ENCODE assay signal across 24 mouse cellular contexts in genomic region chr3:85521311-85521907, GRCm38 (mm10). TPM values are rescaled to one million over a fixed set of nuclear protein-coding genes. Genes with fewer than 3 reads are reported as not detected.
DNase-seq lines count a peak whose midpoint lies in the region; ATAC-seq lines count a peak whose summit lies in the region.
"Had no signal": no experiment of that assay in that cellular context is flagged by ENCODE, and none has a peak within 500 bp of the region (broad histone marks: within the 10 kb centered on the region; RNA-seq: fewer than 3 reads in every experiment).

No protein-coding gene starts in this region.

- no peak for ATAC-seq in kidney, embryonic 16.5 days (ENCODE audit: low FRiP score, low TSS enrichment)
- ATAC-seq: forebrain, embryonic 16.5 days; intestine, postnatal 0 days; liver, embryonic 12.5 days had no signal

- no peak overlapping the region for H3K4me3 ChIP-seq in forebrain, embryonic 10.5 days
- no peak overlapping the region for H3K4me3 ChIP-seq in kidney, embryonic 16.5 days (ENCODE audit: low read length)
- H3K4me3 ChIP-seq: hindbrain, embryonic 15.5 days; kidney, embryonic 15.5 days; limb, embryonic 12.5 days; liver, embryonic 12.5 days had no signal

- peaks cover 3% of the 10 kb centered on the region; the same call in 1 of the 2 replicates for H3K4me1 ChIP-seq in forebrain, embryonic 10.5 days
- H3K4me1 ChIP-seq in kidney, embryonic 16.5 days (ENCODE audit: insufficient read depth, low read length), result peaks cover 6% of the 10 kb centered on the region; the same call in 1 of the 2 replicates
- H3K4me1 ChIP-seq: liver, embryonic 12.5 days had no signal

- intact Hi-C loops in left cerebral cortex, postnatal 4 days (cut with DNase I), result no loop called here
- intact Hi-C loops in left cerebral cortex, postnatal 25 days (cut with DNase I), result loop anchor here (1.0 to 5.0 kb wide), 10 partner anchors 9 to 497 kb away; no protein-coding TSS in a partner anchor

- H3K27me3 ChIP-seq in forebrain, embryonic 10.5 days (ENCODE audit: poor library complexity, severe bottlenecking), result no peaks in the 10 kb centered on the region
- no peaks in the 10 kb centered on the region for H3K27me3 ChIP-seq in kidney, embryonic 16.5 days (ENCODE audit: insufficient read depth, low read length)
- H3K27me3 ChIP-seq: hindbrain, embryonic 15.5 days; kidney, embryonic 15.5 days; limb, embryonic 12.5 days; liver, embryonic 12.5 days had no signal

- no peak overlapping the region for H3K9ac ChIP-seq in kidney, embryonic 16.5 days (replicated peaks; ENCODE audit: low read length)
- H3K9ac ChIP-seq: hindbrain, embryonic 15.5 days; kidney, embryonic 15.5 days; limb, embryonic 12.5 days; liver, embryonic 12.5 days had no signal

- no peak overlapping the region for H3K4me2 ChIP-seq in kidney, embryonic 16.5 days (replicated peaks; ENCODE audit: low read depth, low read length)
- H3K4me2 ChIP-seq: hindbrain, embryonic 15.5 days; kidney, embryonic 15.5 days; limb, embryonic 12.5 days; liver, embryonic 12.5 days had no signal

- WGBS in forebrain, embryonic 10.5 days, result 96% methylated on average over 1 of the region's 1 CpGs
- WGBS in kidney, embryonic 16.5 days, result 94% methylated on average over 1 of the region's 1 CpGs

- no peaks in the 10 kb centered on the region for H3K36me3 ChIP-seq in forebrain, embryonic 10.5 days (replicated peaks)
- H3K36me3 ChIP-seq in kidney, embryonic 16.5 days (ENCODE audit: insufficient read depth, low read length), result no peaks in the 10 kb centered on the region
- H3K36me3 ChIP-seq: hindbrain, embryonic 15.5 days; kidney, embryonic 15.5 days; limb, embryonic 12.5 days; liver, embryonic 12.5 days had no signal

- no peaks in the 10 kb centered on the region for H3K9me3 ChIP-seq in forebrain, embryonic 10.5 days
- H3K9me3 ChIP-seq in kidney, embryonic 16.5 days (ENCODE audit: low read length), result no peaks in the 10 kb centered on the region
- H3K9me3 ChIP-seq: hindbrain, embryonic 15.5 days; kidney, embryonic 15.5 days; limb, embryonic 12.5 days; liver, embryonic 12.5 days had no signal

- peak; percentile 81 for DNase-seq in left cerebral cortex, adult 11 months (ENCODE audit: low spot score)
- DNase-seq in left cerebral cortex, postnatal 4 days, result no peak
- peak; percentile 39 to 83 for DNase-seq in frontal cortex, postnatal 36 days (ENCODE audit: low spot score in 2 of 2)
- DNase-seq in left cerebral cortex, postnatal 25 days (ENCODE audit: low spot score in 2 of 2), result peak; percentile 61 to 97
- peak; percentile 97 for DNase-seq in telencephalon, adult 2 months (ENCODE audit: low read depth, low spot score)
- DNase-seq in adrenal gland, adult 8-10 months, result no peak
- DNase-seq in forebrain, embryonic 10.5 days (ENCODE audit: extremely low spot score, low spot score), result no peak
- DNase-seq: B cell, adult 2 months; cerebellum, adult 9-11 months; embryo, embryonic 11 days; gastrocnemius, postnatal 10 days; heart, adult 11 months; heart, postnatal 36 days; lung, adult 2 months; lung, postnatal 4 days; retina, postnatal 1 day; thymus, postnatal 25 days had no signal

- no peak overlapping the region for H3K27ac ChIP-seq in forebrain, embryonic 10.5 days
- no peak overlapping the region for H3K27ac ChIP-seq in kidney, embryonic 16.5 days (ENCODE audit: low read length)
- H3K27ac ChIP-seq: hindbrain, embryonic 15.5 days; kidney, embryonic 15.5 days; limb, embryonic 12.5 days; liver, embryonic 12.5 days had no signal

RNA-seq across cellular contexts. Expression of gene Gatb, which starts 52.5 kb away (rescaled TPM):
- total RNA-seq in left cerebral cortex, postnatal 4 days (2021), result 10 to 100 TPM; 15.5 to 17.8 TPM
- total RNA-seq in left cerebral cortex, postnatal 25 days (2021), result 10 to 100 TPM; 20.3 to 22.4 TPM
- 10 to 100 TPM; 37.4 to 63.7 (median 49.0) TPM for total RNA-seq in adrenal gland, adult 8-10 months (2022)
- polyA plus RNA-seq in forebrain, embryonic 10.5 days (2016; fragmentation: Nextera tagmentation; extraction: Ambion mirVana), result 29.0 and 30.5 TPM in 2 replicates
- polyA plus RNA-seq in kidney, embryonic 16.5 days (2015; fragmentation: Nextera tagmentation; extraction: Ambion mirVana), result 25.9 and 29.5 TPM in 2 replicates

Comparison
In these comparisons a context has a peak if more than half of its experiments do, and no peak if none do; other contexts are left out.
1. DNase-seq: peak in left cerebral cortex, adult 11 months (single experiment), frontal cortex, postnatal 36 days (2 of 2), left cerebral cortex, postnatal 25 days (2 of 2) and telencephalon, adult 2 months (single experiment); none in left cerebral cortex, postnatal 4 days (single experiment), adrenal gland, adult 8-10 months (single experiment) and forebrain, embryonic 10.5 days (single experiment).